In the genomic region with DNA sequence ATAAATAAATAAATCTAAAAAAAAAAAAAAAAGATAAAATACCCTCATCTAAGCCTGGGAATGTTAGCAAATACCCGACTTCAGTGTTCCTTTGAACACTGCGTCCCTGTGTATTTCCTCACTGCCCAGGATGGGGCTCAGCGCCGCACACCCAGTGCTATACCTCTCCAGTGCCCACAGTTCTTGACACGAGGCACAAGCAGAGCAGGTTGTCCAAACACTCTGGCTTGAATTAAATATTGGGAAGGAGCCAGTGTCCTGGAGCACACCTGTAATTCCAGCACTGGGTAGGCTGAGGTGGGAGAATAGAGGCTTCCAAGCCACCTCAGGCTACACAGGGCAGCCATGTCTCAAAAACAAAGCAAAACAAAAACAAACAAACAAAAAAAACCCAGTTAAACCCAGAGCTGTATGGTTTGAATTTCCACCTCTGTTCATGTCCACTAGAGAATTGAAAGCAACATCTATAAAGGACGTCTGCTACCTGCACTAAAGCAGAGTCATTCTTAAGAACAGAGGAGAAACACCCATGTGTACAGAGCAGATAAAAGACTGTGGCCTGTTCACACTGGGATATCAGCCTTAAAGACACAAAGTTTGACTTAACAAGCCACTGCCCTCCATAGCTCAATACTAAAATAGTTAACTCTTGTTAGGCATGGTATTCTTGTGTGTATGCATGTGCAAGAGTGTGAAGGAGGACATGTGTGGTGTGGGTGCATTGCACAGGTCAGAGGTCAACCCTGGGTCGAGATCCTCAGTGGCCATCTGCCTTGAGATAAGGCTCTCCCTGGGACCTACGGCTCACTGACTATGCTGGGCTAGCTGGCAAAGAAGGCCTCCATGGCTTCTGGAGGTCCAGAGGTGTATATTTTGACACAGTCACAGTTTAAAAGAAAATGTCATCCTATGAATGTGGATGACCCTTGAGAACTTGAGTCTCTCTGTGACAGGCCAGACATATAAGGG, we compare ENCODE assay signal across 14 mouse cellular contexts. TPM values are rescaled to one million over a fixed set of nuclear protein-coding genes. Genes with fewer than 3 reads are reported as not detected.
DNase-seq lines count a peak whose midpoint lies in the region; ATAC-seq and TF ChIP-seq lines count a peak whose summit lies in the region.
"Had no signal": no experiment of that assay in that cellular context is flagged by ENCODE, and none has a peak within 500 bp of the region (broad histone marks: within the 10 kb centered on the region; RNA-seq: fewer than 3 reads in every experiment).

No protein-coding gene starts in this region.

- WGBS in lung, embryonic 16.5 days: 67% methylated on average over 8 of the region's 8 CpGs
- WGBS in stomach, postnatal 0 days: 63% methylated on average over 8 of the region's 8 CpGs
- WGBS in embryonic facial prominence, embryonic 10.5 days: 89% methylated on average over 8 of the region's 8 CpGs

- peak overlapping the region; percentile 78 for H3K4me3 ChIP-seq in megakaryocyte, embryonic 14.5 days (replicated peaks)
- H3K4me3 ChIP-seq in lung, embryonic 16.5 days (ENCODE audit: low read length): no peak overlapping the region
- H3K4me3 ChIP-seq in stomach, postnatal 0 days (ENCODE audit: low read depth, low read length): no peak overlapping the region
- H3K4me3 ChIP-seq in embryonic facial prominence, embryonic 10.5 days: no peak overlapping the region
- H3K4me3 ChIP-seq: hindbrain, embryonic 13.5 days had no signal

- H3K9me3 ChIP-seq in megakaryocyte, embryonic 14.5 days: no peaks in the 10 kb centered on the region
- H3K9me3 ChIP-seq in lung, embryonic 16.5 days (ENCODE audit: control insufficient read depth, low read length): no peaks in the 10 kb centered on the region
- no peaks in the 10 kb centered on the region for H3K9me3 ChIP-seq in stomach, postnatal 0 days (ENCODE audit: control insufficient read depth, low read length)
- no peaks in the 10 kb centered on the region for H3K9me3 ChIP-seq in embryonic facial prominence, embryonic 10.5 days
- H3K9me3 ChIP-seq: hindbrain, embryonic 13.5 days had no signal

- H3K4me2 ChIP-seq in lung, embryonic 16.5 days (ENCODE audit: low read depth, low read length): no peak overlapping the region
- no peak overlapping the region for H3K4me2 ChIP-seq in stomach, postnatal 0 days (replicated peaks; ENCODE audit: low read depth)
- H3K4me2 ChIP-seq: hindbrain, embryonic 13.5 days had no signal

- no peak for ATAC-seq in megakaryocyte, adult 5-6 weeks (ENCODE audit: poor library complexity, severe bottlenecking)
- peak; percentile 84 for ATAC-seq in erythroblast, adult 5-6 weeks (replicated peaks; ENCODE audit: low FRiP score, poor library complexity, severe bottlenecking)
- ATAC-seq in lung, embryonic 16.5 days (ENCODE audit: low read depth): peak; percentile 36; the same call in 1 of the 2 replicates
- peak; percentile 70 for ATAC-seq in stomach, postnatal 0 days (ENCODE audit: low FRiP score, low TSS enrichment)

- no peak overlapping the region for H3K27ac ChIP-seq in lung, embryonic 16.5 days (ENCODE audit: low read length)
- peak overlapping the region; percentile 30; the same call in 1 of the 2 replicates for H3K27ac ChIP-seq in stomach, postnatal 0 days (replicated peaks)
- no peak overlapping the region for H3K27ac ChIP-seq in embryonic facial prominence, embryonic 10.5 days (replicated peaks)
- H3K27ac ChIP-seq: hindbrain, embryonic 13.5 days had no signal

- TF ChIP-seq CTCF in stomach, postnatal 0 days (IDR thresholded peaks at IDR 0.05; ENCODE audit: low read depth): no peak

- H3K36me3 ChIP-seq in megakaryocyte, embryonic 14.5 days (replicated peaks; ENCODE audit: low read length): peaks cover 46% of the 10 kb centered on the region
- no peaks in the 10 kb centered on the region; the same call in 1 of the 2 replicates for H3K36me3 ChIP-seq in lung, embryonic 16.5 days (ENCODE audit: control insufficient read depth, insufficient read depth, low read length)
- H3K36me3 ChIP-seq in stomach, postnatal 0 days (ENCODE audit: control insufficient read depth, insufficient read depth, low read length): no peaks in the 10 kb centered on the region
- peaks cover 52% of the 10 kb centered on the region for H3K36me3 ChIP-seq in embryonic facial prominence, embryonic 10.5 days (replicated peaks)

- no peak overlapping the region for H3K9ac ChIP-seq in lung, embryonic 16.5 days (ENCODE audit: low read length)
- H3K9ac ChIP-seq in stomach, postnatal 0 days (ENCODE audit: low read length): no peak overlapping the region
- H3K9ac ChIP-seq: hindbrain, embryonic 13.5 days had no signal

- DNase-seq in stomach, postnatal 0 days (ENCODE audit: low spot score): peak; percentile 24
- no peak for DNase-seq in embryonic facial prominence, embryonic 10.5 days (ENCODE audit: low spot score)
- DNase-seq in adrenal gland, adult (ENCODE audit: inconsistent age in 2 of 2, low spot score in 1 of 2): no peak
- DNase-seq in left cerebral cortex, postnatal 36 days (ENCODE audit: low spot score in 2 of 2): no peak
- DNase-seq: adrenal gland, adult 8-10 months; cerebellum, adult 11-12 months; kidney, adult 11 months; thymus, postnatal 4 days had no signal

- TF ChIP-seq EP300 in stomach, postnatal 0 days (optimal IDR thresholded peaks at IDR 0.05): no peak

- peaks cover 71% of the 10 kb centered on the region for H3K4me1 ChIP-seq in megakaryocyte, embryonic 14.5 days
- H3K4me1 ChIP-seq in lung, embryonic 16.5 days (replicated peaks; ENCODE audit: control insufficient read depth, insufficient read depth, low read length): peaks cover 9% of the 10 kb centered on the region
- no peaks in the 10 kb centered on the region for H3K4me1 ChIP-seq in stomach, postnatal 0 days (replicated peaks; ENCODE audit: control insufficient read depth, insufficient read depth)
- no peaks in the 10 kb centered on the region for H3K4me1 ChIP-seq in embryonic facial prominence, embryonic 10.5 days
- H3K4me1 ChIP-seq: hindbrain, embryonic 13.5 days had no signal

- intact Hi-C loops in left cerebral cortex, postnatal 36 days (cut with DNase I): no loop called here

- H3K27me3 ChIP-seq in megakaryocyte, embryonic 14.5 days (replicated peaks): no peaks in the 10 kb centered on the region
- no peaks in the 10 kb centered on the region for H3K27me3 ChIP-seq in lung, embryonic 16.5 days (ENCODE audit: control insufficient read depth, insufficient read depth, low read depth, low read length)
- no peaks in the 10 kb centered on the region for H3K27me3 ChIP-seq in stomach, postnatal 0 days (ENCODE audit: control insufficient read depth, insufficient read depth, low read length)
- no peaks in the 10 kb centered on the region for H3K27me3 ChIP-seq in embryonic facial prominence, embryonic 10.5 days (replicated peaks; ENCODE audit: low read depth, poor library complexity, severe bottlenecking)
- H3K27me3 ChIP-seq: CH12.LX; hindbrain, embryonic 13.5 days had no signal

RNA-seq across cellular contexts. Expression of a gene that starts 32.1 kb away (rescaled TPM):
- polyA plus RNA-seq in megakaryocyte, embryonic 14.5 days (2012; ENCODE audit: insufficient read depth, low replicate concordance): 2.0 TPM in 1 of 2 replicates, not detected in the other
- total RNA-seq in megakaryocyte, adult 5-6 weeks (2015): 0.30 and 1.2 TPM in 2 replicates
- 2.1 and 2.4 TPM in 2 replicates for total RNA-seq in megakaryocyte, adult 5-6 weeks (2017)
- total RNA-seq in erythroblast, adult 5-6 weeks (2015; ENCODE audit: low replicate concordance): 2.3 and 5.2 TPM in 2 replicates
- total RNA-seq in erythroblast, adult 5-6 weeks (2017; ENCODE audit: low replicate concordance): 4.4 and 6.0 TPM in 2 replicates
- polyA plus RNA-seq in lung, embryonic 16.5 days (2015; fragmentation: Nextera tagmentation; extraction: Ambion mirVana): 6.4 TPM in 2 replicates
- polyA plus RNA-seq in stomach, postnatal 0 days (2015; fragmentation: Nextera tagmentation; extraction: Ambion mirVana): 1.1 and 1.4 TPM in 2 replicates
- 6.5 and 6.8 TPM in 2 replicates for polyA plus RNA-seq in embryonic facial prominence, embryonic 10.5 days (2016; fragmentation: Nextera tagmentation; extraction: Ambion mirVana)
- total RNA-seq in left cerebral cortex, postnatal 36 days (2021): 10 to 100 TPM in 1 of 2 experiments, 1 to 10 TPM in 1; 6.2 to 10.7 TPM

RNA-seq across cellular contexts. Expression of a gene that starts 47.7 kb away (rescaled TPM):
- polyA plus RNA-seq in megakaryocyte, embryonic 14.5 days (2012; ENCODE audit: insufficient read depth, low replicate concordance): 673 and 816 TPM in 2 replicates
- total RNA-seq in megakaryocyte, adult 5-6 weeks (2015): 21.4 and 24.6 TPM in 2 replicates
- 35.2 and 40.7 TPM in 2 replicates for total RNA-seq in megakaryocyte, adult 5-6 weeks (2017)
- total RNA-seq in erythroblast, adult 5-6 weeks (2015; ENCODE audit: low replicate concordance): 5.2 and 11.7 TPM in 2 replicates
- total RNA-seq in erythroblast, adult 5-6 weeks (2017; ENCODE audit: low replicate concordance): 5.6 and 7.1 TPM in 2 replicates
- polyA plus RNA-seq in lung, embryonic 16.5 days (2015; fragmentation: Nextera tagmentation; extraction: Ambion mirVana): 52.2 and 62.5 TPM in 2 replicates
- polyA plus RNA-seq in stomach, postnatal 0 days (2015; fragmentation: Nextera tagmentation; extraction: Ambion mirVana): 7.2 and 10.0 TPM in 2 replicates
- polyA plus RNA-seq in embryonic facial prominence, embryonic 10.5 days (2016; fragmentation: Nextera tagmentation; extraction: Ambion mirVana): 131 and 182 TPM in 2 replicates
- 1 to 10 TPM; 3.5 to 5.5 TPM for total RNA-seq in left cerebral cortex, postnatal 36 days (2021)
